Mouse (Mus musculus): ENCODE results near the gene Zfp655. TPM values are rescaled to one million over a fixed set of nuclear protein-coding genes. Genes with fewer than 3 reads are reported as not detected.

Gene Zfp655
- total and polyA plus RNA-seq, 3 experiments: 18.1 to 24.6 (median 20.7) TPM

DNA sequence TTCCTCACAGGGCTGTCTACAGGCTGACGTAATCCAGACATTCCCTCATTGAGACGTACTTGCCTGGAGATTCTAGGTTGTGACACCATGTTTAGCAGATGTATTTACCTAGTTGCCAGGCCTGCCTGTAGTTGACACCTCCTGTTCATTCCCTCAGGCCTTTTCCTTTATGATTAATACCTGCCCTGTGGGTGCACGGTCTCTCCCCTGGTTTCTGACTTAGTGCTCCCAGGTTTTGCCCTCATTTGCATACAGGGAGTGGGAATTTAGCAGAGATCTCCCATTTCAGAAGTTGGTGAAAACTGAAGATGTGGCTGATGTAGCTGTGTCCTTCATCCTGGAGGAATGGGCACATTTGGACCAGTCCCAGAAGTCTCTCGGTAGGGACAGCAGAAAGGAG is 19.3 kb upstream of the Zfp655 start:
- dilution Hi-C loops (cut with MboI; ENCODE audit: extremely low pct_ligation_motif_present, extremely low pct_unique_long_range_greater_than_20kb, low sequenced_read_pairs): no loop called here
- Histone ChIP-seq H3K4me3 (replicated peaks in 1 of 3; ENCODE audit: low read depth in 2 of 3, low read length in 2 of 3, poor library complexity in 1 of 3) (no peak overlapping the region), H3K27me3 (replicated peaks) (no peaks in the 10 kb centered on the region), H3K9ac (ENCODE audit: insufficient read depth, low read depth) (no peak overlapping the region), H3K79me2 (replicated peaks; ENCODE audit: control insufficient read depth, extremely low read depth, insufficient read depth, poor library complexity, severe bottlenecking) (no peaks in the 10 kb centered on the region), H3K27ac (ENCODE audit: insufficient read depth, low read depth) (no peak overlapping the region), H3K4me1 (ENCODE audit: control insufficient read depth in 1 of 2, insufficient read depth in 2 of 2) (no peaks in the 10 kb centered on the region), H3K9me3 (replicated peaks; ENCODE audit: low read length) (no peaks in the 10 kb centered on the region), H3K4me2 (ENCODE audit: insufficient read depth, low read depth, poor library complexity, severe bottlenecking) (no peak overlapping the region), H3K36me3 (replicated peaks in 1 of 2; ENCODE audit: control insufficient read depth in 1 of 2, insufficient read depth in 1 of 2, low read length in 1 of 2) (peaks cover 31 to 68% of the 10 kb centered on the region in 2 experiments)
- no peak for TF ChIP-seq MAX (IDR thresholded peaks at IDR 0.05; ENCODE audit: low read length)
- TF ChIP-seq JUND (conservative IDR thresholded peaks at IDR 0.05; ENCODE audit: low read depth, low read length): no peak
- TF ChIP-seq SIN3A (IDR thresholded peaks at IDR 0.05; ENCODE audit: low read length): no peak
- no peak for TF ChIP-seq CHD1 (IDR thresholded peaks at IDR 0.05; ENCODE audit: low read depth, low read length)
- TF ChIP-seq IRF4 (IDR thresholded peaks at IDR 0.05; ENCODE audit: low read depth, low read length): no peak
- no peak for TF ChIP-seq ZNF384 (IDR thresholded peaks at IDR 0.05; ENCODE audit: low read depth, low read length)
- no peak for TF ChIP-seq E2F4 (IDR thresholded peaks at IDR 0.05; ENCODE audit: insufficient replicate concordance, low read depth, low read length)
- TF ChIP-seq USF2 (conservative IDR thresholded peaks at IDR 0.05; ENCODE audit: low read depth, low read length): no peak
- no peak for TF ChIP-seq MAZ (IDR thresholded peaks at IDR 0.05; ENCODE audit: low read depth, low read length)
- TF ChIP-seq ZMIZ1 (IDR thresholded peaks at IDR 0.05; ENCODE audit: low read depth, low read length): no peak
- no peak for TF ChIP-seq CTCF (conservative IDR thresholded peaks at IDR 0.05 in 1 of 2, IDR thresholded peaks at IDR 0.05 in 1 of 2; ENCODE audit: low read depth in 2 of 2, low read length in 2 of 2)
- no peak for TF ChIP-seq JUN (IDR thresholded peaks at IDR 0.05; ENCODE audit: insufficient read depth, low read depth, low read length)
- TF ChIP-seq EP300 (IDR thresholded peaks at IDR 0.05; ENCODE audit: low read length): no peak
- in situ Hi-C loops (cut with MboI; ENCODE audit: low pct_ligation_motif_present, low pct_unique_long_range_greater_than_20kb, low sequenced_read_pairs): no loop called here
- DNase-seq (ENCODE audit: extremely low read depth): no peak

DNA sequence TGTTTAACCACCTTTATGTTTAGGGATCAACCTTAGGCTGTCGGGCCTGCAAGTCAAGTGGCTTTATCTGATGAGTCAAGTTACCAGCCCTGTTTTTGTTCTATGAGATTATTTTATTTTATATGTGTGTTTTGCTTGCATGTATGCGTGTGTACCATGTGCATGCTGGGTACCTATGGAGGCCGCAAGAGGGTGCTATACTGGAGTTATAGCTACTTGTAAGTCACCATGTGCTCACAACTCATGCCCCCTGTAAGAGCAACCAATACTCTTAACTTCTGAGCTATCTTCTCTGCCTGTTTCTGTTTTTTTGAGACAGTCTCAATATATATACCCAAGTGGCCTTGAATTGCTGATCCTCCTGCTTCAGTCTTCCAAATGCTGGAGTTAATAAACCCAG is 18.0 kb upstream of the Zfp655 start:
- TF ChIP-seq ZC3H11A (IDR thresholded peaks at IDR 0.05; ENCODE audit: low read depth, low read length) (no peak), CHD2 (IDR thresholded peaks at IDR 0.05; ENCODE audit: low read length) (no peak), RAD21 (IDR thresholded peaks at IDR 0.05; ENCODE audit: low read depth, low read length) (no peak), HCFC1 (IDR thresholded peaks at IDR 0.05; ENCODE audit: low read depth, low read length) (no peak), MYC (IDR thresholded peaks at IDR 0.05; ENCODE audit: low read depth, low read length) (no peak), NRF1 (IDR thresholded peaks at IDR 0.05; ENCODE audit: low read depth, low read length) (no peak), UBTF (IDR thresholded peaks at IDR 0.05; ENCODE audit: low read depth, low read length) (no peak), SMC3 (IDR thresholded peaks at IDR 0.05; ENCODE audit: low read depth, low read length) (no peak), KAT2A (IDR thresholded peaks at IDR 0.05; ENCODE audit: insufficient replicate concordance, low read length) (no peak), USF2 (conservative IDR thresholded peaks at IDR 0.05; ENCODE audit: low read depth, low read length) (no peak), JUN (IDR thresholded peaks at IDR 0.05; ENCODE audit: insufficient read depth, low read depth, low read length) (no peak), TCF12 (IDR thresholded peaks at IDR 0.05; ENCODE audit: low read depth, low read length) (no peak), SIN3A (IDR thresholded peaks at IDR 0.05; ENCODE audit: low read length) (no peak)
- no peaks in the 10 kb centered on the region for H3K4me1 ChIP-seq (ENCODE audit: control insufficient read depth in 1 of 2, insufficient read depth in 2 of 2)
- H3K79me2 ChIP-seq (replicated peaks; ENCODE audit: control insufficient read depth, extremely low read depth, insufficient read depth, poor library complexity, severe bottlenecking): no peaks in the 10 kb centered on the region
- peaks cover 31 to 65% of the 10 kb centered on the region in 2 experiments for H3K36me3 ChIP-seq (replicated peaks in 1 of 2; ENCODE audit: control insufficient read depth in 1 of 2, insufficient read depth in 1 of 2, low read length in 1 of 2)
- H3K27ac ChIP-seq (ENCODE audit: insufficient read depth, low read depth): no peak overlapping the region
- H3K4me3 ChIP-seq (replicated peaks in 1 of 3; ENCODE audit: low read depth in 2 of 3, low read length in 2 of 3, poor library complexity in 1 of 3): no peak overlapping the region
- no peaks in the 10 kb centered on the region for H3K9me3 ChIP-seq (replicated peaks; ENCODE audit: low read length)
- dilution Hi-C loops (cut with MboI; ENCODE audit: extremely low pct_ligation_motif_present, extremely low pct_unique_long_range_greater_than_20kb, low sequenced_read_pairs): no loop called here
- no peak overlapping the region for H3K9ac ChIP-seq (ENCODE audit: insufficient read depth, low read depth)
- H3K4me2 ChIP-seq (ENCODE audit: insufficient read depth, low read depth, poor library complexity, severe bottlenecking): no peak overlapping the region
- in situ Hi-C loops (cut with MboI; ENCODE audit: low pct_ligation_motif_present, low pct_unique_long_range_greater_than_20kb, low sequenced_read_pairs): no loop called here
- H3K27me3 ChIP-seq (replicated peaks): no peaks in the 10 kb centered on the region
- no peak for DNase-seq (ENCODE audit: extremely low read depth)
